Mouse (Mus musculus): ENCODE measurements around the gene Bnc2. TPM values are rescaled to one million over a fixed set of nuclear protein-coding genes. Genes with fewer than 3 reads are reported as not detected.

Bnc2 gene
- polyA plus RNA-seq, 1 experiment: 20.1 TPM

GRCm38 (mm10) chr4:84228551-84228950, 446.5 kb downstream of the Bnc2 start:
- no peaks in the 10 kb centered on the region; the same call in 1 of the 2 replicates for H3K4me1 ChIP-seq (ENCODE audit: control insufficient read depth, insufficient read depth, low read length)
- no peak overlapping the region for H3K27ac ChIP-seq (ENCODE audit: insufficient read depth, low read depth, low read length)
- TF ChIP-seq POLR2A (IDR thresholded peaks at IDR 0.05; ENCODE audit: low read depth, low read length) (no peak), CTCF (conservative IDR thresholded peaks at IDR 0.05; ENCODE audit: insufficient read depth, insufficient read length, low read depth, low read length) (no peak)
- WGBS: 94% methylated on average over 5 of the region's 5 CpGs
- H3K36me3 ChIP-seq (ENCODE audit: control insufficient read depth, insufficient read depth, low read length): no peaks in the 10 kb centered on the region
- no peak overlapping the region for H3K4me3 ChIP-seq (ENCODE audit: insufficient read depth, low read depth, low read length)
- DNase-seq: no peak
- no peaks in the 10 kb centered on the region for H3K27me3 ChIP-seq (replicated peaks; ENCODE audit: control insufficient read depth, insufficient read depth, low read length)

Other genes starting within 250 kb of the Bnc2 start
- gene Cntln, start 209.0 kb upstream of the Bnc2 start, polyA plus RNA-seq (2012; rRNA removed): 1.4 and 1.9 TPM in 2 replicates